Mouse (Mus musculus) forebrain, postnatal 0 days (tissue): ENCODE results near the gene Wnt3a. TPM values are rescaled to one million over a fixed set of nuclear protein-coding genes. Genes with fewer than 3 reads are reported as not detected.

Experiments
- ATAC-seq: fragments of 200-750 bp; cut with Nextera tagmentation; 2 replicates; pipeline ENCODE4 v1.8.0; 2017; ENCODE audit warnings: mild to moderate bottlenecking, moderate library complexity
- DNase-seq: peaks from one replicate; pipeline ENCODE4 v3.0.0-alpha.2; 2015
- H3K27ac ChIP-seq: fragments of 300-500 bp; sonication (generic); 2 replicates; pipeline ENCODE4 v1.5.1; 2014; ENCODE audit warnings: low read depth, mild to moderate bottlenecking, antibody characterized with exemption, low read length, moderate library complexity, mixed read lengths
- H3K27me3 ChIP-seq: fragments of 300-500 bp; sonication (generic); 2 replicates; pipeline ENCODE4 v1.6.1; 2014; ENCODE audit warnings: mild to moderate bottlenecking, low read length, mixed read lengths; ENCODE audit not compliant: insufficient read depth
- H3K36me3 ChIP-seq: fragments of 300-500 bp; sonication (generic); 2 replicates; pipeline ENCODE4 v1.6.1; 2014; ENCODE audit warnings: mild to moderate bottlenecking, moderate library complexity; ENCODE audit not compliant: insufficient read depth
- H3K4me1 ChIP-seq: fragments of 300-500 bp; sonication (generic); 2 replicates; pipeline ENCODE4 v1.6.1; 2014; ENCODE audit warnings: antibody characterized with exemption; ENCODE audit not compliant: insufficient read depth
- H3K4me2 ChIP-seq: fragments of 300-500 bp; sonication (generic); 2 replicates; pipeline ENCODE4 v1.6.1; 2014; ENCODE audit warnings: low read depth, mild to moderate bottlenecking, moderate library complexity
- H3K4me3 ChIP-seq: fragments of 300-500 bp; sonication (generic); 2 replicates; pipeline ENCODE4 v1.5.1; 2014; ENCODE audit warnings: low read depth, low read length, mixed read lengths
- H3K9ac ChIP-seq: fragments of 300-500 bp; sonication (generic); 2 replicates; pipeline ENCODE4 v1.6.1; 2014; ENCODE audit warnings: mild to moderate bottlenecking
- H3K9me3 ChIP-seq: fragments of 300-500 bp; sonication (generic); 2 replicates; pipeline ENCODE4 v1.6.1; 2016; ENCODE audit warnings: low read length
- CTCF ChIP-seq: sonication (generic); IDR thresholded peaks from 2 replicates; pipeline ENCODE4 v1.5.1; 2016; ENCODE audit warnings: antibody characterized with exemption, control low read depth, low read depth
- WGBS: fragments of 180-500 bp; shearing (Covaris S2); extraction: QIAGEN DNeasy Blood & Tissue Kit; methylation state at CpG from one replicate; pipeline ENCODE4 v1.1.7; 2014; 5-methylcytosine and 5-hydroxymethylcytosine counted together
- polyA plus RNA-seq: library from polyadenylated mRNA; unstranded; fragments of >200 nt; fragmentation: Nextera tagmentation; extraction: Ambion mirVana; gene quantifications from 2 replicates; pipeline ENCODE4 v1.2.1, GENCODE M21; 2015
- total RNA-seq: library from RNA; depleted of rRNA; stranded (reverse); fragments of >200 nt; gene quantifications from 2 replicates; pipeline ENCODE4 v1.2.3, GENCODE M21; 2014

The Wnt3a gene
- total and polyA plus RNA-seq, 2 experiments from 2014 or later, result 0.29 to 0.52 TPM

- peak; percentile 61 for TF ChIP-seq CTCF
- no peaks in the 10 kb centered on the region for H3K9me3 ChIP-seq
- H3K4me3 ChIP-seq, result no peak overlapping the region
- 0 out of 2 replicates have a peak, but pooled peaks cover 2% of the 10 kb centered on the region for H3K4me1 ChIP-seq
- 16% methylated on average over 3 of the region's 3 CpGs for WGBS
- no peak overlapping the region for H3K27ac ChIP-seq
- no peaks in the 10 kb centered on the region for H3K36me3 ChIP-seq
- peaks cover 22% of the 10 kb centered on the region for H3K27me3 ChIP-seq
- ATAC-seq (no peak), DNase-seq (no peak)
- no peak overlapping the region for H3K9ac ChIP-seq
- no peak overlapping the region for H3K4me2 ChIP-seq
These were observed 9.6 kb upstream of the Wnt3a start for GRCm38 (mm10) chr11:59300185-59300584.

DNA sequence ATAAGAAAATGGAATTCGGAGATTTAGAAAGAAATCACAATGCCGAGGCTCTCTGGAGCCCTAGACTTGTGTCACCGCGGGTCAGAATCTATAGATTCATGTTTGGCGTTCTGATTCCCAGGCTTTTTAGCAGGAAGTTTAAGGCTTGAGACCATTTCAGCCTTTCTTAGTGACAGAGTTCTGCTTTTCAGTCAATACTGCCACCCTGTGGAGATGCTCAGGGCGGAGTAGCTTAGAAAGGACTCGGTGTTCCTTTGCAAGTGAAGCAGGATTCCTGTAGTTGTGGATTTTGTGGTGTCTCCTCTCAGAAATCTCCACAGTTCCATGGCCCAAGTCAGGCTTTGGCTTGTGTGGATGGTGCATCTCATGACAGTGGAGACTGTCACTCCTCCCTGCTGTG is 7.4 kb upstream of the Wnt3a start:
- Histone ChIP-seq H3K27me3 (peaks cover 24% of the 10 kb centered on the region), H3K4me2 (no peak overlapping the region), H3K4me1 (no peaks in the 10 kb centered on the region), H3K4me3 (no peak overlapping the region), H3K36me3 (no peaks in the 10 kb centered on the region), H3K9me3 (no peaks in the 10 kb centered on the region), H3K9ac (no peak overlapping the region), H3K27ac (no peak overlapping the region)
- TF ChIP-seq CTCF, result peak; percentile 90
- peak; percentile 83 for DNase-seq
- ATAC-seq, result peak; percentile 62
- WGBS, result 22% methylated on average over 7 of the region's 7 CpGs

GRCm38 (mm10) chr11:59293616-59294015 is 3.1 kb upstream of the Wnt3a start:
- H3K9me3 ChIP-seq, result no peaks in the 10 kb centered on the region
- DNase-seq, result no peak
- WGBS, result 25% methylated on average over 7 of the region's 7 CpGs

DNA sequence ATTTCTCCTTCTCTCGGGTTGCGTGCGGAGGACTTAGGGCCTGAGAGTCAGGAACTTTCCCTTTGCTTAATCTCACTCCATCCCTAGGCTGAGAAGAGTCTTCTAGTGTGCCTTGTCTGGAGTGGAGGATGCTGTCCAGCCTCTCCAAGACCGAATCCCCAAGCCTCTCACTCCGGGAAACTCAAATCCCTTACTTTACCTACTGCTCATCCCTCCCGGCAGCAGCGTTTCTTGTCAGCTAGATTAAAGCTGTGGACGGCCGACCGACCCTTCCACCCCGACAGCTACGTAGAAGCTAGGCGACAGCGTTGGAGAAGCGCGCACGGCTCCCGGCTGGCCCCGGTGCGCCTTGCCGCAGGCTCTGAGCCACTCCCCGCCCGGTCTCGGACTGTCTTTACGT is 846 bp downstream of the Wnt3a start:
- TF ChIP-seq CTCF, result no peak
- H3K9ac ChIP-seq, result no peak overlapping the region
- no peak overlapping the region for H3K27ac ChIP-seq
- DNase-seq (no peak), ATAC-seq (no peak)
- peaks cover 69% of the 10 kb centered on the region for H3K27me3 ChIP-seq
- H3K4me2 ChIP-seq, result no peak overlapping the region
- H3K36me3 ChIP-seq, result no peaks in the 10 kb centered on the region
- H3K4me3 ChIP-seq, result no peak overlapping the region
- no peaks in the 10 kb centered on the region for H3K4me1 ChIP-seq
- under 1% methylated on average over 24 of the region's 25 CpGs for WGBS
- H3K9me3 ChIP-seq, result no peaks in the 10 kb centered on the region

More at GRCm38 (mm10) chr11:59293616-59294015, 3.1 kb upstream of the Wnt3a start:
- Histone ChIP-seq H3K4me1 (no peaks in the 10 kb centered on the region), H3K36me3 (no peaks in the 10 kb centered on the region), H3K9ac (no peak overlapping the region), H3K4me2 (no peak overlapping the region), H3K4me3 (no peak overlapping the region), H3K27ac (no peak overlapping the region), H3K27me3 (peaks cover 55% of the 10 kb centered on the region)
- TF ChIP-seq CTCF, result peak; percentile 63
- ATAC-seq, result no peak

DNA sequence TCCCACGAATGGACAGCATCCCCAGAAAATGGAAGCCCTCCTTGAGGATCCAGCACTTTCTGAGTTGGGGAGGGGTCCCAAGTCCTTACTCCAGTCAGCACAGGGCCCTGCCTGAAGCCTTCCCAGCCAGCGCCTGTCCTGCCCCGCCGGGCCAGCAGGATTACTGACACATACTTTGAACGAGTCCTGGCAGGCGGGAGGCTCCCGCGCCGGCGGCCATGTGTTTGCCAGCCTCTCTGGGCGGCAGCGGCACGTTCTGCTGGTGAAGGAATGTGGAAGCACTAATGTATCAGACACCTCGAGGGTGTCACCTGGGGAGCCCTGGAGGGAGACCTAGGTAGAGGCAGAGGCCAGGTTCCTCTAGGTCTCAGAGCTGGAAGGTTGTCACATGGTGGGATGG is 6.4 kb downstream of the Wnt3a start:
- DNase-seq (no peak), ATAC-seq (no peak)
- Histone ChIP-seq H3K4me3 (no peak overlapping the region), H3K27me3 (peaks cover 32% of the 10 kb centered on the region), H3K27ac (no peak overlapping the region), H3K4me1 (no peaks in the 10 kb centered on the region), H3K9ac (no peak overlapping the region), H3K4me2 (no peak overlapping the region), H3K9me3 (no peaks in the 10 kb centered on the region), H3K36me3 (no peaks in the 10 kb centered on the region)
- 19% methylated on average over 14 of the region's 14 CpGs for WGBS
- no peak for TF ChIP-seq CTCF

DNA sequence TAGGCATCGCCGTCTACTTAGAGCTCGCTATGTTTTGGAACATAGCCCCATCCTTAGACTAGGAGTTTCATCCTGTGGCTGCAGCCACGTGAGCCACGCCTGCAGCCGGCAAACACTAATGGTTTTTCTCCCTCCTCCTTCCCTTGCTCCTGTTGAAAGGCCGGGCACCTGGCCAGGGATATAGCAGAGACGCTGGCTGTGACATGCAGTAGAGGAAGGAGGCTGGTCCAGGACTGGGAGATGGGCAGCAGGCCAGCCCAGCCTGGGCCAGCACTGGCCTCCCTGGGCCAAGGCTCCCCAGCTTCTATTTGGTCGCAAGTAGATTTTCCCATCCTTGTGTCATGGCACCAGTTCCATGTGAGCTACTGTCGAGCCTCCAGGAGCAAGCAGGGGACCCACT is 7.6 kb downstream of the Wnt3a start:
- ATAC-seq, result peak; percentile 59
- H3K27ac ChIP-seq, result no peak overlapping the region
- H3K36me3 ChIP-seq, result no peaks in the 10 kb centered on the region
- no peak overlapping the region for H3K9ac ChIP-seq
- 49% methylated on average over 10 of the region's 10 CpGs for WGBS
- DNase-seq, result peak; percentile 50
- no peaks in the 10 kb centered on the region for H3K4me1 ChIP-seq
- peaks cover 19% of the 10 kb centered on the region for H3K27me3 ChIP-seq
- no peak for TF ChIP-seq CTCF
- H3K9me3 ChIP-seq, result no peaks in the 10 kb centered on the region
- no peak overlapping the region for H3K4me2 ChIP-seq
- H3K4me3 ChIP-seq, result no peak overlapping the region

- ATAC-seq, result no peak
- no peak overlapping the region for H3K27ac ChIP-seq
- H3K4me2 ChIP-seq, result no peak overlapping the region
- H3K9ac ChIP-seq, result no peak overlapping the region
- no peaks in the 10 kb centered on the region for H3K9me3 ChIP-seq
- no peaks in the 10 kb centered on the region for H3K4me1 ChIP-seq
- no peak for DNase-seq
- TF ChIP-seq CTCF, result no peak
- peaks cover 11% of the 10 kb centered on the region for H3K27me3 ChIP-seq
- 76% methylated on average over 5 of the region's 5 CpGs for WGBS
- no peak overlapping the region for H3K4me3 ChIP-seq
- no peaks in the 10 kb centered on the region for H3K36me3 ChIP-seq
These were observed 8.4 kb downstream of the Wnt3a start for GRCm38 (mm10) chr11:59282111-59282510.

- no peak for TF ChIP-seq CTCF
- H3K36me3 ChIP-seq, result no peaks in the 10 kb centered on the region
These were observed 12.5 kb downstream of the Wnt3a start for GRCm38 (mm10) chr11:59278047-59278446.

More at GRCm38 (mm10) chr11:59278047-59278446, 12.5 kb downstream of the Wnt3a start:
- Histone ChIP-seq H3K27me3 (no peaks in the 10 kb centered on the region), H3K4me2 (no peak overlapping the region), H3K4me3 (no peak overlapping the region), H3K9me3 (no peaks in the 10 kb centered on the region), H3K9ac (no peak overlapping the region), H3K27ac (no peak overlapping the region), H3K4me1 (no peaks in the 10 kb centered on the region)
- no peak for ATAC-seq
- 64% methylated on average over 4 of the region's 4 CpGs for WGBS
- DNase-seq, result no peak
